Mouse (Mus musculus) kidney, embryonic 16.5 days (tissue): ENCODE results near the gene Tbc1d2. TPM values are rescaled to one million over a fixed set of nuclear protein-coding genes. Genes with fewer than 3 reads are reported as not detected.

Experiments used
- ATAC-seq: fragments of 200-750 bp; cut with Nextera tagmentation; 2 replicates; pipeline ENCODE4 v1.8.0; 2017; ENCODE audit warnings: moderate TSS enrichment; ENCODE audit not compliant: low FRiP score, low TSS enrichment
- H3K27ac ChIP-seq: fragments of 300-500 bp; sonication (generic); 2 replicates; pipeline ENCODE4 v1.5.1; 2014; ENCODE audit warnings: low read length
- H3K27me3 ChIP-seq: fragments of 300-500 bp; sonication (generic); 2 replicates; pipeline ENCODE4 v1.6.1; 2014; ENCODE audit warnings: low read length, control low read depth, mixed read lengths; ENCODE audit not compliant: insufficient read depth
- H3K36me3 ChIP-seq: fragments of 300-500 bp; sonication (generic); 2 replicates; pipeline ENCODE4 v1.6.1; 2014; ENCODE audit warnings: low read length, control low read depth, mixed read lengths; ENCODE audit not compliant: insufficient read depth
- H3K4me1 ChIP-seq: fragments of 300-500 bp; sonication (generic); 2 replicates; pipeline ENCODE4 v1.6.1; 2014; ENCODE audit warnings: low read length, control low read depth, mixed read lengths; ENCODE audit not compliant: insufficient read depth
- H3K4me2 ChIP-seq: fragments of 300-500 bp; sonication (generic); replicated peaks from 2 replicates; pipeline ENCODE4 v1.6.1; 2014; ENCODE audit warnings: low read depth, low read length
- H3K4me3 ChIP-seq: fragments of 300-500 bp; sonication (generic); 2 replicates; pipeline ENCODE4 v1.5.1; 2014; ENCODE audit warnings: mild to moderate bottlenecking, low read length
- H3K9ac ChIP-seq: fragments of 300-500 bp; sonication (generic); replicated peaks from 2 replicates; pipeline ENCODE4 v1.6.1; 2014; ENCODE audit warnings: low read length
- H3K9me3 ChIP-seq: fragments of 300-500 bp; sonication (generic); 2 replicates; pipeline ENCODE4 v1.6.1; 2016; ENCODE audit warnings: low read length, control low read depth
- WGBS: fragments of 180-500 bp; shearing (Covaris S2); extraction: QIAGEN DNeasy Blood & Tissue Kit; methylation state at CpG from one replicate; pipeline ENCODE4 v1.1.7; 2014; 5-methylcytosine and 5-hydroxymethylcytosine counted together
- polyA plus RNA-seq: library from polyadenylated mRNA; unstranded; fragments of >200 nt; fragmentation: Nextera tagmentation; extraction: Ambion mirVana; gene quantifications from 2 replicates; pipeline ENCODE4 v1.2.1, GENCODE M21; 2015

Tbc1d2 gene
- polyA plus RNA-seq, 1 experiment from 2014 or later: 3.7 TPM

DNA sequence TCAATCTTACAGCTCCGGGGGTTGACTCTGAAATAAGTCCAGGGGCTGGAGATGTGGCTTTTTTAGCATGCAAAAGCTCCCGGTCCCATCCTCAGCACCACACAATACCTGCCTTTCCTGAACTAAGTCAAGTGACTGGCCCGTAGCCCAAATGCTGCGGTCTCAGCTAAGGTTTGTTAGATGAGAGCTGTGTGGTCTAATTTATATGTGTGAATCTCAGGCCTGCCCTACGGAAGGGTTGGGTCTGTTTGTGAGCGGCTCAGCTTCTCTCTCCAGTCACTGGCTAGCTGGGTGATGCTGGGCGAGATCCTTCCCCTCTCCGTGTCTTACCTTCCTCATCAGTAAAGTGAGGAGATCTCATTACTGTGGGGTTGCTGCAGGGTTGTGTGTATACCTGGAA is 81.8 kb downstream of the Tbc1d2 start:
- no peaks in the 10 kb centered on the region for H3K27me3 ChIP-seq
- H3K9ac ChIP-seq: no peak overlapping the region
- no peak overlapping the region for H3K27ac ChIP-seq
- no peaks in the 10 kb centered on the region for H3K36me3 ChIP-seq
- 87% methylated on average over 8 of the region's 8 CpGs for WGBS
- no peak overlapping the region for H3K4me3 ChIP-seq
- H3K4me1 ChIP-seq: no peaks in the 10 kb centered on the region
- ATAC-seq: no peak
- H3K4me2 ChIP-seq: no peak overlapping the region
- peaks cover 4% of the 10 kb centered on the region; the same call in 1 of the 2 replicates for H3K9me3 ChIP-seq

DNA sequence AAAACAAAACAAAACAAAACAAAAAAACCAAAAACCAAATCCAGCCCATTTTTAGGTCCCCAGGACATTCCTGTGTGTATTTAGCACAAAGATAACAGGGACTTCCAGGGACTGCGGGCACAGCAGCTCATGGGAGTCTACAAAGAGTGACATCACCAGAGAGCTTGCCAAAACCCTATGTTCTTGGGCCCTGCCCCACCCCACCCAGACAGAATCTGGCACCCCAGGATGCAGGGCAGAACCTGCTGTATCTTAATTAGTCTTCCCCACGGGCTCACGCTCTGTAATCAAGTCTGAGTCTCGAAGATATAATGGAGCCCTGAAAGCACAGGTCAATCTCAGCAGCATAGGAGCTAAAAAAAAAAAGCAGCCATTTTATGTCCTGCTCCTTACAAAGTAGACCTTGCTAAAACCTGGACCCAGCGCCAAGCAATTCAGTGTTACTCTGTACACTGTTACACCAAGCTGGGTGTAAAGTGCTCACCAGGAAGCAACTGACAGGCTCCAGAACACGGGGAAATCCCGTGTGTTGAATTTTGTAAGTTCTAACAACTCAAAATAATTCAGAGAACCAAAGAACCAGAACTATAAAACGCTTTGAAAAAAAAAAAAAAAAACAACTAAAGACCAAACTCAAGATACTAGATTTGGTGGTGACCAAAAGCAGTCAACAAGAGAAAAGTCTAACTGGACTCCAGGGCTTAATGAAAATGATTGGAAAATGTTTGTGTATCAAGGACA is 82.9 kb downstream of the Tbc1d2 start:
- no peak for ATAC-seq
- H3K4me3 ChIP-seq: no peak overlapping the region
- H3K4me2 ChIP-seq: no peak overlapping the region
- H3K4me1 ChIP-seq: no peaks in the 10 kb centered on the region
- H3K9ac ChIP-seq: no peak overlapping the region
- H3K9me3 ChIP-seq: peaks cover 4% of the 10 kb centered on the region; the same call in 1 of the 2 replicates
- no peaks in the 10 kb centered on the region for H3K36me3 ChIP-seq
- no peak overlapping the region for H3K27ac ChIP-seq
- no peaks in the 10 kb centered on the region for H3K27me3 ChIP-seq
- WGBS: 80% methylated on average over 8 of the region's 8 CpGs

DNA sequence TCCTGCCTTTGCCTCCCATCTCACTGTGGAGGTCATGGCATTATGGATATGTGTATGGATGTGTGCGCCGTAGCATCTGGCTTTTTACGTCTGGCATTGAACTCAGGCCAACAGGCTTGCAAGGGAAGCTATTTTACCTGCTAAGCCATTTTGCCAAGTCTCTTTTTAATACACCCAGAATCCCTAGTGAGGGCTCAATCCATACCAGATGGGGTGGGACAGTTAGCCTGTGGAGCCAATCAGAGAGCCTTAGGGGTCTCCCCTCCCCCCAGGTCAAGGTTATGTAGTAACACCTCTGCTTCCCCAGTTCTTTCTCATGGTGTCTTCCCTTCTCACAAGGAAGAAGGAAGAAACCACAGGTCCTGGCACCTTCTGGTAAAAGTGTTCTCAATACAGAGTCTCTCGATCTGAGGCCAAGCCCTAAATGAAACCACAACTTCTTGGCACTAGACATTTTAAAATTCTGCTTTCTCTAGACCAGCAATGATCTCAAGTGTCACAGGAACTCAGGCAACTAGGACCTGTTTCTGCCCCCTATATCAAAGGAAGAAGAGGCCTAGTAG is 84.5 kb downstream of the Tbc1d2 start:
- H3K4me3 ChIP-seq: no peak overlapping the region
- no peak for ATAC-seq
- WGBS: 97% methylated on average over 4 of the region's 4 CpGs

DNA sequence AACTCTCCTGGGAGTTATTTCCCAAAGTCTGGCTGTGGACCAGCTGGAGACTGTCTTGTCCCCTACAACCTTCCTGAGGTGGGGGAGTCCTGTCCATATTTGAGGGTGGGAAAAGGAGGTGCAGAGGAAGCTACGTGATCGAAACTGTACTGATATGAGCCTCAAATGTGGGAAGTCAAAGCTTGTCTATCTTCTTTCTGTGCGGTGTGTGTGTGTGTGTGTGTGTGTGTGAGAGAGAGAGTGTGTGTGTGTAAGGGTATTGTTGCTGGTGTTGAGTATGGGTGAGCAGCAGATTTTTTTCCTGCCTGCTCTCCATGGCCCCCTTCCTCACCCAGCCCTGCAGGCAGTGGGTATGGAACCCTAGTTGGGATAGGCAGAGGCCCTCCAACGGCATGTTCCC is 85.8 kb downstream of the Tbc1d2 start:
- H3K9ac ChIP-seq: no peak overlapping the region
- no peaks in the 10 kb centered on the region for H3K9me3 ChIP-seq
- H3K27ac ChIP-seq: no peak overlapping the region
- no peaks in the 10 kb centered on the region for H3K27me3 ChIP-seq
- 92% methylated on average over 4 of the region's 4 CpGs for WGBS
- no peaks in the 10 kb centered on the region for H3K4me1 ChIP-seq
- no peak for ATAC-seq
- no peak overlapping the region for H3K4me2 ChIP-seq
- no peaks in the 10 kb centered on the region for H3K36me3 ChIP-seq
- no peak overlapping the region for H3K4me3 ChIP-seq

More for the DNA sequence above, 84.5 kb downstream of the Tbc1d2 start:
- Histone ChIP-seq H3K9me3 (no peaks in the 10 kb centered on the region), H3K4me2 (no peak overlapping the region), H3K4me1 (no peaks in the 10 kb centered on the region), H3K36me3 (no peaks in the 10 kb centered on the region), H3K9ac (no peak overlapping the region), H3K27me3 (no peaks in the 10 kb centered on the region), H3K27ac (no peak overlapping the region)

DNA sequence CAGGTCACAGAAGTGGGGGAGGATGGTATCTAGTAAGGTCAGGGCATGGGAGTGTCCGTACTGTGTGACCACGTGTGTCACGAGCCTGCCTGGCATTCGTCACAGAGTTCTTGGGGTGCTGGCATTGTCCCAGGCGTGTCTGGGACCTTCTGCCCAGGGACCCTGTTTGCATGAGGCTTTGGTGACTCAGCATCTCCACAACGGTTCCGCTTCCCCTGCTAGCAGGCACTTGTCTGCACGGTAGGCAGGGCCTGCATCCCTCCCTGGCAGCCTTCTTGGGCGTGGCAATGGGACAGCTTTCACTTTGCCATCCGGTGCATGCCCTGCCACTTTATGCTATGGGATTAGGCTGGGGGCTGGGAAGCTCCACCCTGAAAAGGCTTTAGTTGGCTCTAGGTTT is 86.2 kb downstream of the Tbc1d2 start:
- Histone ChIP-seq H3K27me3 (no peaks in the 10 kb centered on the region), H3K27ac (no peak overlapping the region), H3K4me1 (no peaks in the 10 kb centered on the region), H3K9ac (no peak overlapping the region), H3K4me3 (no peak overlapping the region), H3K4me2 (no peak overlapping the region), H3K36me3 (no peaks in the 10 kb centered on the region), H3K9me3 (no peaks in the 10 kb centered on the region)
- WGBS: 60% methylated on average over 10 of the region's 10 CpGs
- 0 out of 2 replicates have a peak, but pooled peaks have one; percentile 39 for ATAC-seq

GRCm38 (mm10) chr4:46562841-46563240 is 87.2 kb downstream of the Tbc1d2 start:
- H3K4me1 ChIP-seq: no peaks in the 10 kb centered on the region
- H3K27ac ChIP-seq: no peak overlapping the region
- no peak for ATAC-seq
- H3K9me3 ChIP-seq: no peaks in the 10 kb centered on the region
- no peak overlapping the region for H3K9ac ChIP-seq
- no peaks in the 10 kb centered on the region for H3K27me3 ChIP-seq
- H3K36me3 ChIP-seq: no peaks in the 10 kb centered on the region
- no peak overlapping the region for H3K4me2 ChIP-seq
- no peak overlapping the region for H3K4me3 ChIP-seq
- 95% methylated on average over 14 of the region's 14 CpGs for WGBS

GRCm38 (mm10) chr4:46562037-46562436 is 88.0 kb downstream of the Tbc1d2 start:
- 80% methylated on average over 5 of the region's 5 CpGs for WGBS
- H3K36me3 ChIP-seq: no peaks in the 10 kb centered on the region
- no peaks in the 10 kb centered on the region for H3K4me1 ChIP-seq
- H3K4me3 ChIP-seq: no peak overlapping the region
- H3K27ac ChIP-seq: no peak overlapping the region
- H3K9me3 ChIP-seq: no peaks in the 10 kb centered on the region
- H3K27me3 ChIP-seq: no peaks in the 10 kb centered on the region
- ATAC-seq: no peak
- no peak overlapping the region for H3K9ac ChIP-seq
- H3K4me2 ChIP-seq: no peak overlapping the region

- H3K4me1 ChIP-seq: no peaks in the 10 kb centered on the region
- 0 out of 2 replicates have a peak overlapping the region, but pooled peaks have one; percentile 39 for H3K27ac ChIP-seq
- 0 out of 2 replicates have a peak, but pooled peaks have one; percentile 23 for ATAC-seq
- no peaks in the 10 kb centered on the region for H3K27me3 ChIP-seq
- H3K4me2 ChIP-seq: no peak overlapping the region
- no peaks in the 10 kb centered on the region for H3K36me3 ChIP-seq
- H3K4me3 ChIP-seq: no peak overlapping the region
- H3K9me3 ChIP-seq: no peaks in the 10 kb centered on the region
- WGBS: 63% methylated on average over 14 of the region's 14 CpGs
- no peak overlapping the region for H3K9ac ChIP-seq
Measured at GRCm38 (mm10) chr4:46560069-46560705, 89.8 kb downstream of the Tbc1d2 start.

DNA sequence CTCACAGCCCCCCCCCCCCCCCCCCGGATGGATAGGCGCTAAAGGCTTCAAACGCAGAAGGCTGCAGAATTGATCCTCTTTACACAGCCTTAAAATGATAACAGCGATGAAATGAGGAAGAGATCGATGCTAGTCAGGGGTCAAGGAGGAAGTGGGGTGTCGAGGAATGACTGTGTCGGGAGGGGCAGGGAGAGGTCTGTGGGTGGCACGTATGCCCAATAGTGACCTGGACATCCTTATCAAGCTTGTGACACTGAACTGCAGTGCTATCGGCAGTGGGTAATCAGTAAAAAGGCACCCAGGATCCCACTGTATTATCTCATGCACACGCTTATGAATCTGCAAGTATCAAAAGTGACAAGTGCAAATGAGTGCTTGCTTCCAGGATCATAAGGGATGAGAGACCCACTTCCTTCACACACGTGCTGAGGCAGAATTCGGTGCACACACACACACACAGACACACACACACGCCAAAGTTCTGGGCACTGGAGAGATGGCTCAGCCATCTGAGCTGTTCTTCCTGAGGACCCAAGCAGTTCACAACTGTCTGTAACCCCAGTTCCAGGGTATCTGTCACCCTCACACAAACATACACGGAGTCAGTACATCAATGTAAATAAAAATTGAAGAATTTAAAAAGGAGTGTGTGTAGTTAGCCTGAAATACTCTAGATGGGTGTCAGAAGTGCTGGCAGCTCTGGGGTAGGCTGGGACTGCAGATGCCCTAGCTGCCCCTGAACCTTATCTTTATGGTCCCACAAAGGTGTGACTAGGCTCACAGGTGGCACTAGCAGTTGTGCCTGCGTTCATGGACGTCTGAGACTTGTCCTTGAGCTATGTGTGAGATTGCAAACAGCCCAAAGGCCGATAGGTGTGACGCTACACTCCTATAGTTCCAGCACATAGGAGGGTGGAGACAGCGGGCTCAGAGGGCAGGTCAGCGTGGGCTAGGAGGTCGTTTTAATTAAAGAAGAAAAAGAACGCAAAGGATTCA is 91.0 kb downstream of the Tbc1d2 start:
- Histone ChIP-seq H3K4me3 (no peak overlapping the region), H3K27ac (no peak overlapping the region), H3K36me3 (no peaks in the 10 kb centered on the region), H3K4me1 (no peaks in the 10 kb centered on the region), H3K9me3 (no peaks in the 10 kb centered on the region), H3K9ac (no peak overlapping the region), H3K27me3 (no peaks in the 10 kb centered on the region), H3K4me2 (no peak overlapping the region)
- 66% methylated on average over 22 of the region's 22 CpGs for WGBS
- ATAC-seq: no peak
